Mouse (Mus musculus) spleen, adult 18-20 months (tissue): ENCODE data around the gene Esrrg.

ENCODE experiments used
- DNase-seq, 2 experiments: peaks; one replicate each; pipeline ENCODE4 v3.0.0; 2022; ENCODE audit warnings: mixed read lengths in 2 of 2

The Esrrg gene

GRCm38 (mm10) chr1:187920156-187920777, 311.7 kb downstream of the Esrrg start:
- DNase-seq, result no peak

- DNase-seq, result no peak
Observed at GRCm38 (mm10) chr1:187931146-187931545, 322.6 kb downstream of the Esrrg start.

DNA sequence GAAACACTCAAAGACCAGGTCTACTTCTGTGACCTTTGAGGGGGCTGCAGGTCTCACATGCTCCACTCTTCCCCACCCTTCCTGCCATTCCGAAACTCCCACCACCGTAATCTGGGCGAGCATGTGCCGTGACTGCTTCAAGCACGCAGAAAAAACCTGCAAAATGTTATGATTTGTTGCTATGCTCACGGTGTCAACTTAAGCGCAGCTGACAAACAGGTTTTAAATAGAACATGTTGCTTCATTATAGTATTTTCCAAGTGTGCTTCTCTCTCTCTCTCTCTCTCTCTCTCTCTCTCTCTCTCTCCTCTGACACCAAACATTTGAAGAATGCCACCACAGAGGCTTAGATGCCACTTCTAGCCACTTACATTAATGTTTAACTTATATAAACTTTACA, 330.1 kb downstream of the Esrrg start:
- DNase-seq, result no peak

- no peak for DNase-seq
Observed at GRCm38 (mm10) chr1:187939078-187939477, 330.5 kb downstream of the Esrrg start.

DNA sequence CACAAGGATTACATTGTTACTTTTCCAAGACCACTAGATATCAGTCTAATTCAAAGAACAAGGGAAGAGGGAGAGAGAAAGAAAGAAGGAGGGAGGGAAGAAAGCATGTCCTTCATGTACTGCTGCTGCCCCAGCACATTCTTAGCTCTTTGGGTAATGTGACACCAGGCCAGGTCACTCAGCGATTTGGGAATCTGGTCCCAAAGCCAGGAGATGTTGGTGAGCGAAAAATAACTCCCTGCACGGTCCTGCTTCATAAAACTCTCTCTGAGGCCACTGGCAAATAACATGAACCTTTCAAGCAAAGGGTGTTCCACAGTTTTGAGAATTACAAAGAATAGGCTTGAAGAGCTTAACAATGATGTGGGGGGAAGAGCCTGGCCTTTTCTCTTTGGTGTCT, 342.9 kb downstream of the Esrrg start:
- no peak for DNase-seq

GRCm38 (mm10) chr1:187956702-187957101, 348.1 kb downstream of the Esrrg start:
- DNase-seq, result no peak

DNA sequence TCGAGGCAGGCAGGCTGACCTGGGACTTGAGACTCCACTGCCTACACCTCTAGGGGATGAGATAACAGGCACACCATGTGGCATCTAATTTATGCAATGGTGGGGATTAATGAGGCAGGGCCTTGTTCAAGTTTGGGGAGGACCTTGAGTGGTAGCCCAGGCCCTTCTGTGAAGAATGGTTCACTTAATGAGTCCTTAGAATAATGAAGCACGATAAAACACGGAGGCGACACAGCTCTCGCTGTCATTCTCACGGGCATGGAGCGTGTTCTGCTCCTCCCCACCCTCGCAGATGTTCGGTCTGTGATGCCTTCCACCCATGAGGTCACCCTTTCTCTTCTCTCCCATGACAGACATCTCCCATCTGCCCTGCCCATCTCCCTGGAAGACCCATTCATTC, 350.6 kb downstream of the Esrrg start:
- DNase-seq, result no peak

- DNase-seq, result no peak
Observed at GRCm38 (mm10) chr1:187961452-187961851, 352.9 kb downstream of the Esrrg start.

- DNase-seq, result no peak
Observed at GRCm38 (mm10) chr1:187964829-187965760, 356.5 kb downstream of the Esrrg start.

GRCm38 (mm10) chr1:187965921-187966320, 357.3 kb downstream of the Esrrg start:
- DNase-seq, result no peak

GRCm38 (mm10) chr1:187968379-187968778, 359.8 kb downstream of the Esrrg start:
- DNase-seq, result no peak

DNA sequence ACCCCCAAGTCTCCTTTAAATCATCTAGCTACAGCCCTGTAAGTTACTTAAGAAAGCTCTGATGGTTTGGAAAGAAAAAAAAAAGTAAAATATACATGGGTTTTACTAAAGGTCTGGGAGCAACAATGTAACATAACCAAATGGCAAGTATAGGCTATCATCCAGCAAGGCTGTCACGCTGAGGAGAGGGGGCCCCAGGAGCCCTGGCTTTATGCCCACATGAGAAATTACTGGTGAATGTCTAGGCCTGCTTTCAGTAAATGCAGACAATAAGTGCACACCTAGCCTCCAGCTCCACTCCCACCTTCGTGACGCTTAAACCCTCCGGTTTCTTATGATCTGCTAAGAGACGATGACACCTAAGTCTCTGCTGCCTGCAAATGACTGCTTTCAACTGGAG, 360.9 kb downstream of the Esrrg start:
- no peak for DNase-seq

GRCm38 (mm10) chr1:187974396-187974795, 365.8 kb downstream of the Esrrg start:
- DNase-seq, result no peak

DNA sequence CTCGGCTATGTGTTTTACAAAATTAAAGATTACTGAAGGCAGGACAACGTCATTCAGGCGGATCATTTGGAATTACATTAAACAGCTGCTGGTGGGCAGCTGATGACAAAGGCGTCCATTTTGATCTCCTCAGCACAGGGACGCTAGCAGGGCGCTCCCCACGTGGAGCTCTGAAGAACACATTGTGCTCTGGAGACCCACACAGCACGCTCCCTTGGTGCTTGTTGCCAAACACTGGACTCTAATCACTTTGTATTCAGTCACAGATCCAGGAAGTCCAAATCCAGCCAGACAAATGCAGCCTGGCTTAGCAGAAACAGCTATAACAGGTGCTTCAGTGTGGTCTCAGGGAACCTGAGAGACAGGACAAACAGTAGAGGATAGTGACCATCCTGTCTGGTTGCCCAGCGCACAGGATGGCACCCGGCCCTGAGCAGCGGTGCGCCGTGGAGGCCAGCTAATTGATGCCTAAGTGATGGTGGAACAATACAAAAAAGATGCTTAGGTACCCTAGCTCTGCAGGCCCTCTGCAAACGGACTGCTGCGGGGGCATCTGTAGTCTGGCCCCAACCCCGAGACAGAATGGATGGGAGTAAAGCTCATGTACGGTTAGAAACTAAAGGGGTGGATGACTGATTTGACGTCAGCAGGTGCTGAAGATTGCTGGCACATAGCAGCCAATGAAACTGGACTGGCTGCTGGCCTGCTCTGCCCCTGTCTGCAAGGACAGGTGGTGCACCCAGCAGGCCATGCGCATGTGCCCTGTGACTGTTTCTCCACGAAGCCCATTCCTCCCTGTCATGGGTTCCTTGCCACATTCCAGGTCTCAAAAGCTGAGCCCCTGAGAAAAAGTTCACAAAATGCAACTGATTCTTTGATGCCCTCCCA, 367.1 kb downstream of the Esrrg start:
- DNase-seq, result no peak

- no peak for DNase-seq
Observed at GRCm38 (mm10) chr1:187976353-187976730, 367.8 kb downstream of the Esrrg start.

DNA sequence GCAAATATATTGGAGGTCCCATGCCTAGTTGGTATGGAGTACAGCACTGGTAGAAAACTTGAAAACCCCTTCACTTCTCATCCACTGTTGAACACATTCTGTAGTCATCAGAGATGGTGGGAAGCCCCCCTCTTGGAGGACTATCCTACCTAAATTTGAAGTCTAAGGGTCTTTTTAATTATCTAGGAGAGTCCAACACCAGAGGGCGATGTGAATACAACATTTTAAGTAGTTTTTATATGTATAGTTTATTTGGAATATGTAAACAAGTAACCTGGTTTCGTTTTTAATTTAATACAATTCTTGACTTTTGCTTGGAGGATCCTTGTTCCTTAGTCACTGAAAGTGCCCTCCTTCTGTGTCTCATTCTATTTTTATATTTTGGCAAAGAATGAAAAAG, 372.4 kb downstream of the Esrrg start:
- no peak for DNase-seq

DNA sequence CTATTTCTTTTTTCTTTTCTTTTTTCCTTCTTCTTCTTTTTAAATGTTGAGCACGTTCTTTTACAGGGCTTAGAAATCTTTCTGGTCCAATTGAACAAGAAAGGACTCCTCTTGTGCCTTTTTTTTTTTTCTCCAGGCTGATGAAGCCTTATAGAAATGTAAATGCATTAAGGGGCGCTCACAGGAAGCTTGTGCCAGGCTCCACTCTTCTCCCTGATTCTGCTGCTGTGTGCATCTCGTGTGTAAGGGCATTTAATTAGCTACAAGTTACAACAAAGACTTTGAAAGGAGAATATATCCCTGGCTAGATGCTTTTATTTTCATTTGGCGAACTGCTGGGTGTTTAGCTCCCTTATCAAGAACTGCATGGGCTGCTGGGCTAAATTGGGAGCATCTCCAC, 374.6 kb downstream of the Esrrg start:
- DNase-seq, result no peak

- DNase-seq, result no peak
Observed at GRCm38 (mm10) chr1:187990161-187990560, 381.6 kb downstream of the Esrrg start.

- DNase-seq, result no peak
Observed at GRCm38 (mm10) chr1:187997584-187998338, 389.2 kb downstream of the Esrrg start.

- DNase-seq, result no peak
Observed at GRCm38 (mm10) chr1:187999121-187999520, 390.5 kb downstream of the Esrrg start.

- DNase-seq, result no peak
Observed at GRCm38 (mm10) chr1:188000189-188000588, 391.6 kb downstream of the Esrrg start.

- no peak for DNase-seq
Observed at GRCm38 (mm10) chr1:188006820-188007491, 398.4 kb downstream of the Esrrg start.
